Mouse (Mus musculus): ENCODE data around the gene Gm20388. TPM values are rescaled to one million over a fixed set of nuclear protein-coding genes. Genes with fewer than 3 reads are reported as not detected.

Gm20388 gene
- polyA plus RNA-seq, 1 experiment from 2014 or later, result not detected

- no peaks in the 10 kb centered on the region for H3K27me3 ChIP-seq (ENCODE audit: control insufficient read depth, insufficient read depth, low read length)
- peaks cover 58% of the 10 kb centered on the region for H3K4me1 ChIP-seq (replicated peaks; ENCODE audit: control insufficient read depth, insufficient read depth, low read length)
- H3K9me3 ChIP-seq (ENCODE audit: control insufficient read depth, low read length), result no peaks in the 10 kb centered on the region
- no peak overlapping the region for H3K9ac ChIP-seq
- 23% methylated on average over 6 of the region's 6 CpGs for WGBS
- no peaks in the 10 kb centered on the region for H3K36me3 ChIP-seq (replicated peaks; ENCODE audit: control insufficient read depth, insufficient read depth)
- no peak for DNase-seq (ENCODE audit: low spot score)
- peak; percentile 64; the same call in 1 of the 2 replicates for ATAC-seq (ENCODE audit: low FRiP score)
- H3K4me3 ChIP-seq (replicated peaks; ENCODE audit: low read length), result no peak overlapping the region
- peak overlapping the region; percentile 69 for H3K27ac ChIP-seq
- H3K4me2 ChIP-seq (replicated peaks), result no peak overlapping the region
Observed at GRCm38 (mm10) chr8:120460375-120460774, 549.7 kb downstream of the Gm20388 start.

- peak overlapping the region; percentile 61 for H3K27ac ChIP-seq
- peak overlapping the region; percentile 25; the same call in 1 of the 2 replicates for H3K9ac ChIP-seq
- H3K4me1 ChIP-seq (replicated peaks; ENCODE audit: control insufficient read depth, insufficient read depth, low read length), result peaks cover 56% of the 10 kb centered on the region
- ATAC-seq (ENCODE audit: low FRiP score) (no peak), DNase-seq (ENCODE audit: low spot score) (no peak)
- H3K36me3 ChIP-seq (replicated peaks; ENCODE audit: control insufficient read depth, insufficient read depth), result no peaks in the 10 kb centered on the region
- no peaks in the 10 kb centered on the region for H3K27me3 ChIP-seq (ENCODE audit: control insufficient read depth, insufficient read depth, low read length)
- no peak overlapping the region for H3K4me2 ChIP-seq (replicated peaks)
- whole genome bisulfite sequencing, result 17% methylated on average over 15 of the region's 15 CpGs
- no peak overlapping the region for H3K4me3 ChIP-seq (replicated peaks; ENCODE audit: low read length)
- H3K9me3 ChIP-seq (ENCODE audit: control insufficient read depth, low read length), result no peaks in the 10 kb centered on the region
Observed at GRCm38 (mm10) chr8:120462119-120462551, 551.5 kb downstream of the Gm20388 start.

- Histone ChIP-seq H3K4me1 (replicated peaks; ENCODE audit: control insufficient read depth, insufficient read depth, low read length) (peaks cover 57% of the 10 kb centered on the region), H3K9me3 (ENCODE audit: control insufficient read depth, low read length) (no peaks in the 10 kb centered on the region), H3K4me3 (replicated peaks; ENCODE audit: low read length) (no peak overlapping the region), H3K9ac (0 out of 2 replicates have a peak overlapping the region, but pooled peaks have one; percentile 25), H3K36me3 (replicated peaks; ENCODE audit: control insufficient read depth, insufficient read depth) (no peaks in the 10 kb centered on the region), H3K4me2 (replicated peaks) (no peak overlapping the region), H3K27ac (peak overlapping the region; percentile 61; the same call in 1 of the 2 replicates), H3K27me3 (ENCODE audit: control insufficient read depth, insufficient read depth, low read length) (no peaks in the 10 kb centered on the region)
- DNase-seq (ENCODE audit: low spot score) (no peak), ATAC-seq (ENCODE audit: low FRiP score) (no peak)
- 71% methylated on average over 6 of the region's 6 CpGs for WGBS
Observed at GRCm38 (mm10) chr8:120462611-120463010, 552.0 kb downstream of the Gm20388 start.

- Histone ChIP-seq H3K4me2 (replicated peaks) (no peak overlapping the region), H3K4me3 (replicated peaks; ENCODE audit: low read length) (no peak overlapping the region), H3K27me3 (ENCODE audit: control insufficient read depth, insufficient read depth, low read length) (no peaks in the 10 kb centered on the region), H3K36me3 (replicated peaks; ENCODE audit: control insufficient read depth, insufficient read depth) (no peaks in the 10 kb centered on the region), H3K4me1 (replicated peaks; ENCODE audit: control insufficient read depth, insufficient read depth, low read length) (peaks cover 52% of the 10 kb centered on the region), H3K27ac (no peak overlapping the region), H3K9ac (no peak overlapping the region), H3K9me3 (ENCODE audit: control insufficient read depth, low read length) (no peaks in the 10 kb centered on the region)
- DNase-seq (ENCODE audit: low spot score) (no peak), ATAC-seq (ENCODE audit: low FRiP score) (no peak)
- 92% methylated on average over 6 of the region's 9 CpGs for WGBS
Observed at GRCm38 (mm10) chr8:120463918-120464584, 553.4 kb downstream of the Gm20388 start.

GRCm38 (mm10) chr8:120464585-120464937 lies 553.9 kb downstream of the Gm20388 start:
- H3K4me2 ChIP-seq (replicated peaks), result no peak overlapping the region
- H3K4me3 ChIP-seq (replicated peaks; ENCODE audit: low read length), result no peak overlapping the region
- DNase-seq (ENCODE audit: low spot score) (no peak), ATAC-seq (ENCODE audit: low FRiP score) (no peak)
- H3K4me1 ChIP-seq (replicated peaks; ENCODE audit: control insufficient read depth, insufficient read depth, low read length), result peaks cover 51% of the 10 kb centered on the region
- no peaks in the 10 kb centered on the region for H3K9me3 ChIP-seq (ENCODE audit: control insufficient read depth, low read length)
- H3K9ac ChIP-seq, result no peak overlapping the region
- no peaks in the 10 kb centered on the region for H3K27me3 ChIP-seq (ENCODE audit: control insufficient read depth, insufficient read depth, low read length)
- H3K36me3 ChIP-seq (replicated peaks; ENCODE audit: control insufficient read depth, insufficient read depth), result no peaks in the 10 kb centered on the region
- H3K27ac ChIP-seq, result no peak overlapping the region
- 70% methylated on average over 4 of the region's 4 CpGs for WGBS

GRCm38 (mm10) chr8:120465710-120466109 lies 555.1 kb downstream of the Gm20388 start:
- Histone ChIP-seq H3K27me3 (ENCODE audit: control insufficient read depth, insufficient read depth, low read length) (no peaks in the 10 kb centered on the region), H3K4me3 (replicated peaks; ENCODE audit: low read length) (no peak overlapping the region), H3K9me3 (ENCODE audit: control insufficient read depth, low read length) (no peaks in the 10 kb centered on the region), H3K4me2 (replicated peaks) (no peak overlapping the region), H3K27ac (0 out of 2 replicates have a peak overlapping the region, but pooled peaks have one; percentile 17), H3K4me1 (replicated peaks; ENCODE audit: control insufficient read depth, insufficient read depth, low read length) (peaks cover 43% of the 10 kb centered on the region), H3K9ac (no peak overlapping the region), H3K36me3 (replicated peaks; ENCODE audit: control insufficient read depth, insufficient read depth) (no peaks in the 10 kb centered on the region)
- 14% methylated on average over 8 of the region's 8 CpGs for WGBS
- ATAC-seq (ENCODE audit: low FRiP score) (no peak), DNase-seq (ENCODE audit: low spot score) (peak; percentile 74)

- Histone ChIP-seq H3K36me3 (replicated peaks; ENCODE audit: control insufficient read depth, insufficient read depth) (no peaks in the 10 kb centered on the region), H3K4me1 (replicated peaks; ENCODE audit: control insufficient read depth, insufficient read depth, low read length) (peaks cover 44% of the 10 kb centered on the region), H3K4me2 (replicated peaks) (no peak overlapping the region), H3K27me3 (ENCODE audit: control insufficient read depth, insufficient read depth, low read length) (no peaks in the 10 kb centered on the region), H3K9me3 (ENCODE audit: control insufficient read depth, low read length) (no peaks in the 10 kb centered on the region), H3K4me3 (replicated peaks; ENCODE audit: low read length) (no peak overlapping the region), H3K9ac (no peak overlapping the region), H3K27ac (0 out of 2 replicates have a peak overlapping the region, but pooled peaks have one; percentile 17)
- ATAC-seq (ENCODE audit: low FRiP score), result no peak
- 57% methylated on average over 10 of the region's 10 CpGs for WGBS
- DNase-seq (ENCODE audit: low spot score), result no peak
Observed at GRCm38 (mm10) chr8:120466266-120466665, 555.6 kb downstream of the Gm20388 start.

- DNase-seq (ENCODE audit: low spot score), result no peak
- WGBS, result 89% methylated on average over 7 of the region's 7 CpGs
Observed at GRCm38 (mm10) chr8:120467598-120467997, 557.0 kb downstream of the Gm20388 start.

GRCm38 (mm10) chr8:120470170-120470569 lies 559.5 kb downstream of the Gm20388 start:
- no peak overlapping the region; the same call in 1 of the 2 replicates for H3K27ac ChIP-seq
- H3K4me3 ChIP-seq (replicated peaks; ENCODE audit: low read length), result no peak overlapping the region
- H3K27me3 ChIP-seq (ENCODE audit: control insufficient read depth, insufficient read depth, low read length), result no peaks in the 10 kb centered on the region
- 91% methylated on average over 12 of the region's 12 CpGs for WGBS
- no peak overlapping the region for H3K4me2 ChIP-seq (replicated peaks)
- no peaks in the 10 kb centered on the region for H3K9me3 ChIP-seq (ENCODE audit: control insufficient read depth, low read length)
- no peak overlapping the region for H3K9ac ChIP-seq
- ATAC-seq (ENCODE audit: low FRiP score) (no peak), DNase-seq (ENCODE audit: low spot score) (no peak)
- H3K36me3 ChIP-seq (replicated peaks; ENCODE audit: control insufficient read depth, insufficient read depth), result no peaks in the 10 kb centered on the region
- H3K4me1 ChIP-seq (replicated peaks; ENCODE audit: control insufficient read depth, insufficient read depth, low read length), result peaks cover 40% of the 10 kb centered on the region

More at GRCm38 (mm10) chr8:120467598-120467997, 557.0 kb downstream of the Gm20388 start:
- H3K27ac ChIP-seq, result no peak overlapping the region
- no peak overlapping the region for H3K4me2 ChIP-seq (replicated peaks)
- no peak overlapping the region for H3K9ac ChIP-seq
- H3K27me3 ChIP-seq (ENCODE audit: control insufficient read depth, insufficient read depth, low read length), result no peaks in the 10 kb centered on the region
- no peak for ATAC-seq (ENCODE audit: low FRiP score)
- no peaks in the 10 kb centered on the region for H3K36me3 ChIP-seq (replicated peaks; ENCODE audit: control insufficient read depth, insufficient read depth)
- H3K9me3 ChIP-seq (ENCODE audit: control insufficient read depth, low read length), result no peaks in the 10 kb centered on the region
- H3K4me3 ChIP-seq (replicated peaks; ENCODE audit: low read length), result no peak overlapping the region
- peaks cover 45% of the 10 kb centered on the region for H3K4me1 ChIP-seq (replicated peaks; ENCODE audit: control insufficient read depth, insufficient read depth, low read length)
